In the genomic region with DNA sequence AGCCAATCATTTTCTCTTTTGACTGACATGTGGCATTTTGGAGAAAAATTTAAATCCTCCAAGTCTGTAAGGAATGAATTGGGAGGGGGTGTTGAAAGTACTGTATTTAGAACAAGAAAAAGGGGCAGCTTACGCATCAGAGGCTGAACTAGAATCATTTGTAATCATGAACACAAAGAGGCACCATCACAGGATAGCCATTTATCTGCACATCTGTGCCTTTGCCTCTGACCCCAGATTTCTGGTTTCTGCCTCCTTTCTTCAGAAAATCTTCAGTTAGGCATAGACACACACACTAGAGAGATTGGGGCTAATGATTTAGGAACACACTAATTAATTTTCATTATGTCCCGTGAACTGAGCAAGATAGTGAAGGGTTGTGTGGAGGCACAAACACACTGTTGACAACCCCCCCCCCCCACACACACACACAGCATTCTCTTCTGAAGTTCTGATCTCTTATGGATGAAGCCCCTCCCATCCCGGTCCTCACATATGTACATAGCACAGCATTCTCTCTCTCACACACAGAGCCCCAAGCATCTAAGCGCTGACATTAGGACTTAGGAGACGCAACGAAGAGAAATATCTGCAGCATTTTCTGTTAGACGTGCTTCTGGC, we compare ENCODE assay signal across 25 mouse cellular contexts.
DNase-seq lines count a peak whose midpoint lies in the region; ATAC-seq and TF ChIP-seq lines count a peak whose summit lies in the region.
"Had no signal": no experiment of that assay in that cellular context is flagged by ENCODE, and none has a peak within 500 bp of the region (broad histone marks: within the 10 kb centered on the region; RNA-seq: fewer than 3 reads in every experiment).

No protein-coding gene starts in this region.

- H3K4me3 ChIP-seq in midbrain, embryonic 12.5 days: no peak overlapping the region
- H3K4me3 ChIP-seq in midbrain, embryonic 14.5 days (replicated peaks; ENCODE audit: low read depth, low read length): no peak overlapping the region
- H3K4me3 ChIP-seq in forebrain, embryonic 11.5 days (ENCODE audit: low read depth, low read length): no peak overlapping the region
- no peak overlapping the region for H3K4me3 ChIP-seq in forebrain, postnatal 0 days (ENCODE audit: low read depth, low read length)
- H3K4me3 ChIP-seq: embryonic facial prominence, embryonic 15.5 days; heart, embryonic 13.5 days; hindbrain, embryonic 15.5 days; limb, embryonic 10.5 days; liver, embryonic 15.5 days; myocyte had no signal

- H3K4me2 ChIP-seq in midbrain, embryonic 12.5 days (replicated peaks): no peak overlapping the region
- no peak overlapping the region for H3K4me2 ChIP-seq in midbrain, embryonic 14.5 days (ENCODE audit: low read length)
- no peak overlapping the region; the same call in 1 of the 2 replicates for H3K4me2 ChIP-seq in forebrain, embryonic 11.5 days (ENCODE audit: low read depth, low read length, severe bottlenecking)
- H3K4me2 ChIP-seq in forebrain, postnatal 0 days (ENCODE audit: low read depth): no peak overlapping the region
- H3K4me2 ChIP-seq: hindbrain, embryonic 15.5 days had no signal

- no peak overlapping the region for H3K9ac ChIP-seq in midbrain, embryonic 12.5 days (replicated peaks)
- H3K9ac ChIP-seq in midbrain, embryonic 14.5 days (replicated peaks; ENCODE audit: low read length): no peak overlapping the region
- H3K9ac ChIP-seq in forebrain, embryonic 11.5 days (ENCODE audit: low read length): no peak overlapping the region
- no peak overlapping the region for H3K9ac ChIP-seq in forebrain, postnatal 0 days
- H3K9ac ChIP-seq: embryonic facial prominence, embryonic 15.5 days; heart, embryonic 13.5 days; hindbrain, embryonic 15.5 days; liver, embryonic 15.5 days had no signal

- no peaks in the 10 kb centered on the region for H3K36me3 ChIP-seq in midbrain, embryonic 12.5 days
- H3K36me3 ChIP-seq in midbrain, embryonic 14.5 days (ENCODE audit: control insufficient read depth, insufficient read depth, low read length): no peaks in the 10 kb centered on the region
- no peaks in the 10 kb centered on the region for H3K36me3 ChIP-seq in forebrain, embryonic 11.5 days (ENCODE audit: control insufficient read depth, insufficient read depth, low read length)
- no peaks in the 10 kb centered on the region for H3K36me3 ChIP-seq in forebrain, postnatal 0 days (ENCODE audit: insufficient read depth)
- H3K36me3 ChIP-seq: embryonic facial prominence, embryonic 15.5 days; heart, embryonic 13.5 days; hindbrain, embryonic 15.5 days; limb, embryonic 10.5 days; liver, embryonic 15.5 days had no signal

- peak; percentile 68 for ATAC-seq in midbrain, embryonic 12.5 days (ENCODE audit: low FRiP score, low read depth)
- no peak for ATAC-seq in midbrain, embryonic 14.5 days (ENCODE audit: low FRiP score, low TSS enrichment)
- ATAC-seq in forebrain, embryonic 11.5 days (replicated peaks; ENCODE audit: low FRiP score): peak; percentile 51
- no peak; the same call in 1 of the 2 replicates for ATAC-seq in forebrain, postnatal 0 days

- H3K9me3 ChIP-seq in midbrain, embryonic 12.5 days: no peaks in the 10 kb centered on the region
- H3K9me3 ChIP-seq in midbrain, embryonic 14.5 days (ENCODE audit: control insufficient read depth, low read length): no peaks in the 10 kb centered on the region
- no peaks in the 10 kb centered on the region for H3K9me3 ChIP-seq in forebrain, embryonic 11.5 days (ENCODE audit: control insufficient read depth, low read length)
- no peaks in the 10 kb centered on the region for H3K9me3 ChIP-seq in forebrain, postnatal 0 days (ENCODE audit: low read length)
- H3K9me3 ChIP-seq: embryonic facial prominence, embryonic 15.5 days; heart, embryonic 13.5 days; hindbrain, embryonic 15.5 days; limb, embryonic 10.5 days; liver, embryonic 15.5 days had no signal

- 69% methylated on average over 7 of the region's 7 CpGs for WGBS in midbrain, embryonic 12.5 days
- 59% methylated on average over 7 of the region's 7 CpGs for WGBS in midbrain, embryonic 14.5 days
- 41% methylated on average over 7 of the region's 7 CpGs for WGBS in forebrain, embryonic 11.5 days
- 32% methylated on average over 7 of the region's 7 CpGs for WGBS in forebrain, postnatal 0 days

- peaks cover 30% of the 10 kb centered on the region for H3K4me1 ChIP-seq in midbrain, embryonic 12.5 days
- peaks cover 14% of the 10 kb centered on the region for H3K4me1 ChIP-seq in midbrain, embryonic 14.5 days (ENCODE audit: control insufficient read depth, insufficient read depth, low read length)
- peaks cover 16% of the 10 kb centered on the region for H3K4me1 ChIP-seq in forebrain, embryonic 11.5 days (replicated peaks; ENCODE audit: control insufficient read depth, insufficient read depth, low read length)
- H3K4me1 ChIP-seq in forebrain, postnatal 0 days (ENCODE audit: insufficient read depth): 0 out of 2 replicates have a peak, but pooled peaks cover 4% of the 10 kb centered on the region
- H3K4me1 ChIP-seq: liver, embryonic 15.5 days had no signal

- DNase-seq in embryo, embryonic 10.5 days (ENCODE audit: low spot score): peak; percentile 33
- DNase-seq in embryo, embryonic 11 days: no peak
- DNase-seq in midbrain, embryonic 14.5 days: no peak
- peak; percentile 52 for DNase-seq in forebrain, embryonic 11.5 days (ENCODE audit: low spot score)
- no peak for DNase-seq in forebrain, postnatal 0 days
- DNase-seq in adrenal gland, adult 18-20 months (ENCODE audit: low spot score in 2 of 2): no peak
- DNase-seq: adrenal gland, postnatal 36 days; cerebellum, adult 11 months; cerebellum, adult 9-11 months; gastrocnemius, postnatal 10 days; heart, postnatal 14 days; kidney, adult 8-10 months; kidney, postnatal 10 days; liver; lung, postnatal 4 days; thymus, adult 2 months; thymus, postnatal 4 days had no signal

- TF ChIP-seq CTCF in forebrain, postnatal 0 days (IDR thresholded peaks at IDR 0.05; ENCODE audit: low read depth): no peak

- peak overlapping the region; percentile 15; the same call in 1 of the 2 replicates for H3K27ac ChIP-seq in midbrain, embryonic 12.5 days (replicated peaks)
- no peak overlapping the region for H3K27ac ChIP-seq in midbrain, embryonic 14.5 days (replicated peaks; ENCODE audit: low read depth, low read length)
- peak overlapping the region; percentile 34; the same call in 1 of the 2 replicates for H3K27ac ChIP-seq in forebrain, embryonic 11.5 days (ENCODE audit: low read depth, low read length)
- peak overlapping the region; percentile 21; the same call in 1 of the 2 replicates for H3K27ac ChIP-seq in forebrain, postnatal 0 days (ENCODE audit: low read depth, low read length)
- H3K27ac ChIP-seq: embryonic facial prominence, embryonic 15.5 days; heart, embryonic 13.5 days; hindbrain, embryonic 15.5 days; liver, embryonic 15.5 days; stomach, postnatal 0 days had no signal

- H3K27me3 ChIP-seq in midbrain, embryonic 12.5 days: no peaks in the 10 kb centered on the region; the same call in 1 of the 2 replicates
- no peaks in the 10 kb centered on the region for H3K27me3 ChIP-seq in midbrain, embryonic 14.5 days (ENCODE audit: control insufficient read depth, insufficient read depth, low read length)
- H3K27me3 ChIP-seq in forebrain, embryonic 11.5 days (ENCODE audit: control insufficient read depth, insufficient read depth, low read length): no peaks in the 10 kb centered on the region
- no peaks in the 10 kb centered on the region; the same call in none of the 2 replicates for H3K27me3 ChIP-seq in forebrain, postnatal 0 days (ENCODE audit: insufficient read depth, low read length)
- H3K27me3 ChIP-seq: embryonic facial prominence, embryonic 15.5 days; heart, embryonic 13.5 days; liver, embryonic 15.5 days had no signal

Comparison
In these comparisons a context has a peak if more than half of its experiments do, and no peak if none do; other contexts are left out.
1. DNase-seq: peak in embryo, embryonic 10.5 days (single experiment) and forebrain, embryonic 11.5 days (single experiment); none in embryo, embryonic 11 days (single experiment), midbrain, embryonic 14.5 days (single experiment), forebrain, postnatal 0 days (single experiment) and adrenal gland, adult 18-20 months (0 of 2).
2. ATAC-seq: peak in midbrain, embryonic 12.5 days (single experiment) and forebrain, embryonic 11.5 days (single experiment); none in midbrain, embryonic 14.5 days (single experiment) and forebrain, postnatal 0 days (single experiment).